In genomic region chr13:73117633-73118076, GRCm38 (mm10) we compare ENCODE assay signal across 12 mouse cellular contexts.
A peak's percentile ranks its signal among the peaks of the same experiment; 100 is the strongest.
DNase-seq lines count a peak whose midpoint lies in the region; ATAC-seq and TF ChIP-seq lines count a peak whose summit lies in the region.
"Had no signal": no experiment of that assay in that cellular context is flagged by ENCODE, and none has a peak within 500 bp of the region (broad histone marks: within the 10 kb centered on the region; RNA-seq: fewer than 3 reads in every experiment).

No protein-coding gene starts in this region.

- peaks cover 5% of the 10 kb centered on the region; the same call in 1 of the 2 replicates for H3K4me1 ChIP-seq in E14TG2a.4 (replicated peaks; ENCODE audit: low read depth, low read length)
- no peaks in the 10 kb centered on the region for H3K4me1 ChIP-seq in forebrain, postnatal 0 days (ENCODE audit: insufficient read depth)
- H3K4me1 ChIP-seq in midbrain, embryonic 14.5 days (ENCODE audit: control insufficient read depth, insufficient read depth, low read length): 0 out of 2 replicates have a peak, but pooled peaks cover 6% of the 10 kb centered on the region
- H3K4me1 ChIP-seq: embryonic facial prominence, embryonic 12.5 days; intestine, embryonic 15.5 days had no signal

- TF ChIP-seq CTCF in E14TG2a.4 (conservative IDR thresholded peaks at IDR 0.05; ENCODE audit: low read length): no peak
- TF ChIP-seq CTCF in forebrain, postnatal 0 days (IDR thresholded peaks at IDR 0.05; ENCODE audit: low read depth): no peak

- H3K36me3 ChIP-seq in E14TG2a.4 (ENCODE audit: insufficient read depth, low read length): no peaks in the 10 kb centered on the region
- no peaks in the 10 kb centered on the region for H3K36me3 ChIP-seq in forebrain, postnatal 0 days (ENCODE audit: insufficient read depth)
- H3K36me3 ChIP-seq in midbrain, embryonic 14.5 days (ENCODE audit: control insufficient read depth, insufficient read depth, low read length): no peaks in the 10 kb centered on the region
- H3K36me3 ChIP-seq: embryonic facial prominence, embryonic 12.5 days; intestine, embryonic 15.5 days had no signal

- H3K9ac ChIP-seq in forebrain, postnatal 0 days: peak overlapping the region; percentile 51
- H3K9ac ChIP-seq in midbrain, embryonic 14.5 days (replicated peaks; ENCODE audit: low read length): peak overlapping the region; percentile 40
- H3K9ac ChIP-seq: embryonic facial prominence, embryonic 12.5 days; intestine, embryonic 15.5 days had no signal

- peak overlapping the region; percentile 47 for H3K27ac ChIP-seq in forebrain, postnatal 0 days (ENCODE audit: low read depth, low read length)
- peak overlapping the region; percentile 79 for H3K27ac ChIP-seq in midbrain, embryonic 14.5 days (replicated peaks; ENCODE audit: low read depth, low read length)
- H3K27ac ChIP-seq: embryonic facial prominence, embryonic 12.5 days; intestine, embryonic 15.5 days had no signal

- peak; percentile 80; the same call in 1 of the 2 replicates for ATAC-seq in frontal cortex, adult (ENCODE audit: low TSS enrichment)
- peak; percentile 46 for ATAC-seq in forebrain, postnatal 0 days
- peak; percentile 69 for ATAC-seq in midbrain, embryonic 14.5 days (ENCODE audit: low FRiP score, low TSS enrichment)
- ATAC-seq: CD4-positive, CD25-positive, alpha-beta regulatory T cell, adult 4 months; intestine, embryonic 15.5 days had no signal

- H3K27me3 ChIP-seq in E14TG2a.4 (ENCODE audit: insufficient read depth, low read length): peaks cover 27% of the 10 kb centered on the region
- H3K27me3 ChIP-seq in forebrain, postnatal 0 days (ENCODE audit: insufficient read depth, low read length): no peaks in the 10 kb centered on the region
- peaks cover 14% of the 10 kb centered on the region for H3K27me3 ChIP-seq in midbrain, embryonic 14.5 days (ENCODE audit: control insufficient read depth, insufficient read depth, low read length)
- H3K27me3 ChIP-seq: embryonic facial prominence, embryonic 12.5 days; intestine, embryonic 15.5 days had no signal

- 14% methylated on average over 15 of the region's 15 CpGs for WGBS in forebrain, postnatal 0 days
- 23% methylated on average over 15 of the region's 15 CpGs for whole genome bisulfite sequencing in midbrain, embryonic 14.5 days

- H3K9me3 ChIP-seq in E14TG2a.4 (ENCODE audit: low read length): no peaks in the 10 kb centered on the region
- H3K9me3 ChIP-seq in forebrain, postnatal 0 days (ENCODE audit: low read length): no peaks in the 10 kb centered on the region
- H3K9me3 ChIP-seq in midbrain, embryonic 14.5 days (ENCODE audit: control insufficient read depth, low read length): no peaks in the 10 kb centered on the region
- H3K9me3 ChIP-seq: embryonic facial prominence, embryonic 12.5 days; intestine, embryonic 15.5 days had no signal

- H3K4me3 ChIP-seq in E14TG2a.4 (replicated peaks; ENCODE audit: low read length): peak overlapping the region; percentile 41; the same call in 1 of the 2 replicates
- H3K4me3 ChIP-seq in forebrain, postnatal 0 days (ENCODE audit: low read depth, low read length): peak overlapping the region; percentile 38
- peak overlapping the region; percentile 19 for H3K4me3 ChIP-seq in midbrain, embryonic 14.5 days (replicated peaks; ENCODE audit: low read depth, low read length)
- H3K4me3 ChIP-seq: embryonic facial prominence, embryonic 12.5 days; intestine, embryonic 15.5 days had no signal

- H3K4me2 ChIP-seq in forebrain, postnatal 0 days (ENCODE audit: low read depth): peak overlapping the region; percentile 53
- H3K4me2 ChIP-seq in midbrain, embryonic 14.5 days (ENCODE audit: low read length): peak overlapping the region; percentile 46
- H3K4me2 ChIP-seq: embryonic facial prominence, embryonic 12.5 days; intestine, embryonic 15.5 days had no signal

- DNase-seq in frontal cortex, postnatal 25 days (ENCODE audit: low spot score in 2 of 2): no peak
- DNase-seq in forebrain, postnatal 0 days: no peak
- no peak for DNase-seq in midbrain, embryonic 14.5 days
- no peak for DNase-seq in adrenal gland, adult (ENCODE audit: inconsistent age in 2 of 2, low spot score in 1 of 2)
- DNase-seq in lung, adult 18-20 months: no peak
- DNase-seq in embryo, embryonic 10.5 days (ENCODE audit: low spot score): no peak
- DNase-seq: adrenal gland, adult 2 months had no signal
